Mouse (Mus musculus) heart, postnatal 0 days (tissue): ENCODE data around the gene Pcbp3.

Source experiments
- CTCF ChIP-seq: IDR thresholded peaks from 2 replicates; pipeline ENCODE4 v1.5.1; 2016; ENCODE audit warnings: antibody characterized with exemption, control low read depth, low read depth
- EP300 ChIP-seq: IDR thresholded peaks from 2 replicates; pipeline ENCODE4 v1.6.1; 2016; ENCODE audit warnings: antibody characterized with exemption, low read depth

DNA sequence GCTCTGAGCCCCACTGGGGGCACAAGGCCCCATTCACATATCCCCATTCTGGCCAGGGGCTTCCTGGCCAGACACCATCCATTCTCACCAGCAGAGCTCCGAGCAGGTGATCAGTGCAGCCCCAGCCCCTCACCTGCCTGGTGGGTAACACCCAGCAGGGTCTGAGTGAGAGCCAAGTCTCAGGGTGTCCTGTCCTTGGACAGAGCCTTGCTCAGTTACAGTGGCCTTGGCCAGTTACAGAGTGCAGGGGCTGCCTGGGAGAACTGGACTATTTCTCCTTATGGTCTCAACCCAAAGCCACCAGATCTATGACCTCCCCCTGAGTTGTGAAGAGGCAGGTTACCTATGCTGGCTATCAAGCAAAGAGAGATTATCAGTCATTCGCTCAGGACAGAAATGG, 236.6 kb downstream of the Pcbp3 start:
- TF ChIP-seq CTCF: no peak
- no peak for TF ChIP-seq EP300
